Mouse (Mus musculus) embryonic facial prominence, embryonic 11.5 days (tissue): ENCODE results near the gene Rnd1. TPM values are rescaled to one million over a fixed set of nuclear protein-coding genes. Genes with fewer than 3 reads are reported as not detected.

Experiments
- ATAC-seq: fragments of 200-750 bp; cut with Nextera tagmentation; replicated peaks from 2 replicates; pipeline ENCODE4 v1.8.0; 2017; ENCODE audit warnings: low read depth; ENCODE audit not compliant: insufficient number of reproducible peaks, low FRiP score, low TSS enrichment
- DNase-seq: peaks from one replicate; pipeline ENCODE4 v3.0.0-alpha.2; 2015; ENCODE audit warnings: low spot score
- H3K27ac ChIP-seq: fragments of 300-500 bp; sonication (generic); replicated peaks from 2 replicates; pipeline ENCODE4 v1.5.1; 2014; ENCODE audit warnings: mild to moderate bottlenecking, low read depth, low read length, control low read depth
- H3K27me3 ChIP-seq: fragments of 300-500 bp; sonication (generic); 2 replicates; pipeline ENCODE4 v1.6.1; 2014; ENCODE audit warnings: mild to moderate bottlenecking, low read length, moderate library complexity, mixed read lengths; ENCODE audit not compliant: control insufficient read depth, insufficient read depth
- H3K36me3 ChIP-seq: fragments of 300-500 bp; sonication (generic); replicated peaks from 2 replicates; pipeline ENCODE4 v1.6.1; 2014; ENCODE audit warnings: low read depth, mild to moderate bottlenecking, low read length, moderate library complexity, mixed read lengths; ENCODE audit not compliant: control insufficient read depth, insufficient read depth
- H3K4me1 ChIP-seq: fragments of 300-500 bp; sonication (generic); 2 replicates; pipeline ENCODE4 v1.6.1; 2014; ENCODE audit warnings: low read length, mixed read lengths; ENCODE audit not compliant: control insufficient read depth, insufficient read depth
- H3K4me2 ChIP-seq: fragments of 300-500 bp; sonication (generic); 2 replicates; pipeline ENCODE4 v1.6.1; 2014; ENCODE audit warnings: low read depth, mild to moderate bottlenecking, control low read depth, low read length, moderate library complexity
- H3K4me3 ChIP-seq: fragments of 300-500 bp; sonication (generic); 2 replicates; pipeline ENCODE4 v1.5.1; 2014; ENCODE audit warnings: low read depth, low read length, control low read depth
- H3K9ac ChIP-seq: fragments of 300-500 bp; sonication (generic); replicated peaks from 2 replicates; pipeline ENCODE4 v1.6.1; 2014; ENCODE audit warnings: mild to moderate bottlenecking, control low read depth, low read length
- H3K9me3 ChIP-seq: fragments of 300-500 bp; sonication (generic); replicated peaks from 2 replicates; pipeline ENCODE4 v1.6.1; 2016; ENCODE audit warnings: mild to moderate bottlenecking, low read length, inconsistent platforms, mixed read lengths; ENCODE audit not compliant: control insufficient read depth
- WGBS: fragments of 180-500 bp; shearing (Covaris S2); extraction: QIAGEN DNeasy Blood & Tissue Kit; methylation state at CpG from one replicate; pipeline ENCODE4 v1.1.7; 2014; 5-methylcytosine and 5-hydroxymethylcytosine counted together
- polyA plus RNA-seq: library from polyadenylated mRNA; unstranded; fragments of >200 nt; fragmentation: Nextera tagmentation; extraction: Ambion mirVana; gene quantifications from 2 replicates; pipeline ENCODE4 v1.2.1, GENCODE M21; 2014

Rnd1 gene
- polyA plus RNA-seq, 1 experiment from 2014 or later: 0.63 TPM

GRCm38 (mm10) chr15:98645057-98646026, 31.9 kb downstream of the Rnd1 start:
- Histone ChIP-seq H3K4me3 (no peak overlapping the region), H3K9me3 (no peaks in the 10 kb centered on the region), H3K27ac (no peak overlapping the region), H3K9ac (no peak overlapping the region), H3K4me1 (no peaks in the 10 kb centered on the region), H3K4me2 (no peak overlapping the region), H3K36me3 (peaks cover 33% of the 10 kb centered on the region), H3K27me3 (no peaks in the 10 kb centered on the region)
- WGBS: 91% methylated on average over 24 of the region's 24 CpGs
- DNase-seq (no peak), ATAC-seq (no peak)

GRCm38 (mm10) chr15:98644406-98644805, 32.9 kb downstream of the Rnd1 start:
- Histone ChIP-seq H3K36me3 (peaks cover 30% of the 10 kb centered on the region), H3K27me3 (no peaks in the 10 kb centered on the region), H3K9me3 (no peaks in the 10 kb centered on the region), H3K9ac (no peak overlapping the region), H3K4me1 (no peaks in the 10 kb centered on the region), H3K27ac (no peak overlapping the region), H3K4me2 (no peak overlapping the region), H3K4me3 (no peak overlapping the region)
- DNase-seq (no peak), ATAC-seq (no peak)
- WGBS: 95% methylated on average over 12 of the region's 12 CpGs

- peaks cover 16% of the 10 kb centered on the region for H3K36me3 ChIP-seq
- H3K27me3 ChIP-seq: peaks cover 5% of the 10 kb centered on the region; the same call in 1 of the 2 replicates
- 29% methylated on average over 8 of the region's 8 CpGs for WGBS
Measured at GRCm38 (mm10) chr15:98640157-98640556, 37.1 kb downstream of the Rnd1 start.

GRCm38 (mm10) chr15:98637155-98637554, 40.1 kb downstream of the Rnd1 start:
- no peak overlapping the region for H3K4me3 ChIP-seq
- H3K4me1 ChIP-seq: peaks cover 10% of the 10 kb centered on the region
- H3K9me3 ChIP-seq: no peaks in the 10 kb centered on the region
- DNase-seq (no peak), ATAC-seq (no peak)
- H3K27me3 ChIP-seq: peaks cover 10% of the 10 kb centered on the region
- no peak overlapping the region for H3K27ac ChIP-seq
- H3K4me2 ChIP-seq: no peak overlapping the region
- peaks cover 6% of the 10 kb centered on the region; the same call in 1 of the 2 replicates for H3K36me3 ChIP-seq
- no peak overlapping the region for H3K9ac ChIP-seq
- 30% methylated on average over 3 of the region's 3 CpGs for WGBS

More at GRCm38 (mm10) chr15:98640157-98640556, 37.1 kb downstream of the Rnd1 start:
- no peak overlapping the region for H3K9ac ChIP-seq
- peak; percentile 32 for DNase-seq
- peaks cover 6% of the 10 kb centered on the region for H3K4me1 ChIP-seq
- no peak for ATAC-seq
- no peak overlapping the region for H3K4me2 ChIP-seq
- no peaks in the 10 kb centered on the region for H3K9me3 ChIP-seq
- H3K4me3 ChIP-seq: no peak overlapping the region
- H3K27ac ChIP-seq: no peak overlapping the region

GRCm38 (mm10) chr15:98636517-98636916, 40.7 kb downstream of the Rnd1 start:
- Histone ChIP-seq H3K4me1 (peaks cover 10% of the 10 kb centered on the region), H3K9ac (no peak overlapping the region; the same call in 1 of the 2 replicates), H3K9me3 (no peaks in the 10 kb centered on the region), H3K4me2 (peak overlapping the region; percentile 99), H3K27ac (no peak overlapping the region), H3K4me3 (no peak overlapping the region), H3K27me3 (peaks cover 10% of the 10 kb centered on the region), H3K36me3 (peaks cover 3% of the 10 kb centered on the region; the same call in 1 of the 2 replicates)
- ATAC-seq (no peak), DNase-seq (no peak)
- 45% methylated on average over 5 of the region's 5 CpGs for WGBS

GRCm38 (mm10) chr15:98635291-98635841, 41.9 kb downstream of the Rnd1 start:
- H3K9me3 ChIP-seq: no peaks in the 10 kb centered on the region
- peaks cover 1% of the 10 kb centered on the region; the same call in 1 of the 2 replicates for H3K36me3 ChIP-seq
- H3K4me2 ChIP-seq: peak overlapping the region; percentile 99
- peak overlapping the region; percentile 86 for H3K27ac ChIP-seq
- peak overlapping the region; percentile 75 for H3K4me3 ChIP-seq
- WGBS: under 1% methylated on average over 21 of the region's 21 CpGs
- ATAC-seq (no peak), DNase-seq (peak; percentile 46)
- peaks cover 17% of the 10 kb centered on the region for H3K27me3 ChIP-seq
- peaks cover 10% of the 10 kb centered on the region for H3K4me1 ChIP-seq
- H3K9ac ChIP-seq: peak overlapping the region; percentile 83

GRCm38 (mm10) chr15:98634541-98635081, 42.6 kb downstream of the Rnd1 start:
- H3K4me3 ChIP-seq: peak overlapping the region; percentile 75
- peaks cover 10% of the 10 kb centered on the region for H3K4me1 ChIP-seq
- no peaks in the 10 kb centered on the region for H3K9me3 ChIP-seq
- DNase-seq (peak; percentile 87), ATAC-seq (peak; percentile 53)
- H3K27ac ChIP-seq: peak overlapping the region; percentile 86
- H3K36me3 ChIP-seq: no peaks in the 10 kb centered on the region
- peaks cover 17% of the 10 kb centered on the region for H3K27me3 ChIP-seq
- H3K9ac ChIP-seq: peak overlapping the region; percentile 83
- WGBS: under 1% methylated on average over 64 of the region's 65 CpGs
- H3K4me2 ChIP-seq: peak overlapping the region; percentile 99
